Mouse (Mus musculus) A20 (cell line): ENCODE measurements around the gene Clspn.
A peak's percentile ranks its signal among the peaks of the same experiment; 100 is the strongest.

Source experiments
- DNase-seq: peaks from one replicate; pipeline ENCODE4 v3.0.0-alpha.2; 2011; ENCODE audit warnings: low read depth, low spot score

The Clspn gene

DNA sequence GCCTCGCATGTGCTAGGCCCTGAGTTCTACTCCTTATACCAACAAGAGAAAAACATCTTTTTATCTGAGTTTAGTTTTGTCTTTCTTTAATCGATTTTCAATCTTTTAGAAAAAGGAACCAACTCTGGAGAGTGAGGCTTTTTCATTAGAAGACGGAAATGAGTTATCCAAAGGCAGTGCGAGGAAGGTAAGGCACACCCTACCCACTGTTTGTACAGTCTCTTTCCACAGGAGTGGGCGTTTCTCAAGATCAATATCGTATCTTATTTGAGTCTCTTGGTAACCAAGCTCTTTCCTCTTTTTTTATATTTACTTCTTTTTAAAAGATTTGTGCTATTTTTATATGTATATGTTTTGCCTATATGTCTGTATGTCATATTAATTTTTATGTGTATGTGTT, 7.1 kb downstream of the Clspn start:
- DNase-seq: no peak

DNA sequence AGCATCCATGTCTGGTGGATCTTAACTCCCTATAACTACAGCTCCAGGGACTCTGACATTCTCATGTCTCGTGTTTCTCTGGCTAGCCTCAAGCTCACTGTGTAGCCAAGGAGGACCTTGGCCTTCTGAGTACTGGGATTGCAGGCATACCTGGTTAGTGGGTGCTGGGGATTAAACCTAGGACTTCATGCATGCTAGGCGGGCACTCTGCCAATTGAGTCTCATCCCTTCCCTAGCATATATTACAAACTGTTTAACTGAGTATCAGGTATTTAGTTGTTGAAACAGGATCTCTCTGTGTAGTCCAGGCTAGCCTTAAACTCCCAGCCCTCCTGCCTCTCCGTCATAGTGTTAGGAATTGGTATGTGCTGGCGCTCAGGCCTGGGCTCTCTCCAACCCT, 10.5 kb downstream of the Clspn start:
- DNase-seq: no peak

GRCm38 (mm10) chr4:126569783-126570182, 13.0 kb downstream of the Clspn start:
- no peak for DNase-seq

DNA sequence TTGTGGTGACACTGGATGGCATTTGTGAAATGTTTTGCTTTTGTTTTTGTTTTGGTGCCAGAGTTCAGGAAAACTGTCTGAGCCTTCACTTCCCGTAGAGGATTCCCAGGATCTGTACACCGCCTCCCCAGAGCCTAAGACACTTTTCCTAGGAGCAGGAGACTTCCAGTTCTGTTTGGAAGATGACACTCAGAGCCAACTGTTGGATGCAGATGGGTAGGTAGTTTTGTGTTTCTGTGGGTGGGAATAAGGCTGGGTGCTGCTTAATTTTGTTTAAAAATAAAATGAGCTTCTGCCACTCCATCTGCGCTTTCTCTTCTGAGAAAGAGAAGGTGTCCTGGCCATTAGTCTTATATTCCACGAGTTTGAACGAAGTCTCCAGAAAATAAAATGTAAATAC, 19.5 kb downstream of the Clspn start:
- DNase-seq: no peak

DNA sequence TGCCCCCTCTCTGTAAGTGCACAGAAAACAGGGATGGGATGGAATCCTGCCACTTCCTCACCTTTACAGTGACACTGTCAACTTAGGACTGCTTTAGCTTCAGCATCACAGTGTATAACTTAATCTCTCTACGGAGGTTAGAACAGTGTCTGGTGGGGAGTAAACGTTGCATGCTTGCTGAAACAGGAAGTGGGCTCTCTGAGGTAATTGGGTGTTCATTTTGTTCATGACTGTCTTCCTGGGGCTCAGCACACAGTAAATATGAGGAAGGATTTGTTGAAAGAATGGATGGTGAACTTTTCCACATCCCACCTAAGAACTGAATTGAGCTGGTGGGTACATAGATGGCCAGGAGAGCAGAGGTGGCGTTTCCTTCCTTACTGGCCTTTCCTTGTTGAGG, 21.2 kb downstream of the Clspn start:
- no peak for DNase-seq

DNA sequence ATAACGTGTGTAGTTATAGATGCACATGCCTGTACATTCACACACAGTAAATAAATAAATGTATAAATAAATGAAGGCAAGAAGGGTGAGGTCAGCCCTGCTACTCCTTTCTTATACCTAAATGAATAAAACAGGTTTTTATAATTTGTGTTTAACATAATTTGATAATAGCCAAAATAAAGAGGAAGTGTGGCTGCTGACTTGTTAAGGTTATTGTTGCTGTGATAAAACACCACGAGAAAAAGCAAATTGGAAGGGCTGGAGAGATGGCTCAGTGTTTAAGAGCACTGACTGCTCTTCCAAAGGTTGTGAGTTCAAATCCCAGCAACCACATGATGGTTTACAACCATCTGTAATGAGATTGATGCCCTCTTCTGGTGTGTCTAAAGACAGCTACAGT, 22.3 kb downstream of the Clspn start:
- DNase-seq: no peak

DNA sequence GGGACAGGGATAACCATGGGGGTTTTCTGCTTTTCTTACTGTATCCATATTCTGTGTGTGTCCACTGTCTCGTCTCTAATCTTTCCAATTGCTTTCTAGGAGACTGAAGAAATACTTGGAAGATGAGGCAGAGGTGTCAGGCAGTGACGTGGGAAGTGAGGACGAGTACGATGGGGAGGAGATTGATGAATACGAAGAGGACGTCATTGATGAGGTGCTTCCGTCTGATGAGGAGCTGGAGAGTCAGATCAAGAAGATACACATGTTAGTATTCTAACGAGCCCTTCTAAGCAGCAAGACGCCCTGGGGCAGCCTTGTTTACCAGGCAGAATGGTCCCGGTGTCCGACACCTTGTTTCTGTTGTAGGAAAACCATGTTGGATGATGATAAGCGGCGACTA, 29.0 kb downstream of the Clspn start:
- no peak for DNase-seq

DNA sequence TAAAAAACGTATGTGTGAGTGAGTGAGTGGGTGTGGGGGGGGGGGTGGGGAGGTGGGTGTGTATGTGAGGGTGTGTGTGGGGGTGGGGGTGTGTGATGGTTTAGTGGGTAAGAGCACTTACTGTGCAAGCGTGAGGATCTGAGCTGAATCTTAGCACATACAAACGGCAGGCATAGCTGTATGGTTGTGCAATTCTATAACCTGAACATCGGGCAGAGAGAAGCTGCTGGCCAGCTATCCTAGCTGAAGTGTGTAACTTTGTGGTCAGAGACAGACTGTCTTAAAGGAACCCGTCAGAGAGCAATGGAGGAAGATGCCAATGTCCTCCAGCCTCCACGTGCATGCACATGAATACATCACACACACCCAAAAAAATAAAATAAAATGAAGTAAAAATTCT, 35.3 kb downstream of the Clspn start:
- DNase-seq: no peak

GRCm38 (mm10) chr4:126599971-126600754, 43.4 kb downstream of the Clspn start:
- peak; percentile 68 for DNase-seq

GRCm38 (mm10) chr4:126601597-126602444, 45.1 kb downstream of the Clspn start:
- DNase-seq: no peak

DNA sequence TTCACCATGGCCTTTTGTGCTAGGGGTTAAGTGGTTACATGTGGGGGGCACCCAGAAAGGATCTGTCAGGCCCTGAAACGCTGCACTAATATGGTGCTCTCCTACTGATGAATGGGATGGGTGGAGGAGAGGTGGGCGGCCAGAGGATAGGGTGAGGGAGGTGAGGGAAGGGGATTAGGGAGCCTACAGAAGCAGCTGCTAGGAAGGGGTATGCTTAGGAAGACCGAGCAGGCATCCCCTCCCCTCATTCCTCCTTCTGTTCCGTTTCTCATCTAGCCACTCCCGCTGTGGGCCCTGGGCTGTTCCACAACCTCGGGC, 45.7 kb downstream of the Clspn start:
- no peak for DNase-seq

DNA sequence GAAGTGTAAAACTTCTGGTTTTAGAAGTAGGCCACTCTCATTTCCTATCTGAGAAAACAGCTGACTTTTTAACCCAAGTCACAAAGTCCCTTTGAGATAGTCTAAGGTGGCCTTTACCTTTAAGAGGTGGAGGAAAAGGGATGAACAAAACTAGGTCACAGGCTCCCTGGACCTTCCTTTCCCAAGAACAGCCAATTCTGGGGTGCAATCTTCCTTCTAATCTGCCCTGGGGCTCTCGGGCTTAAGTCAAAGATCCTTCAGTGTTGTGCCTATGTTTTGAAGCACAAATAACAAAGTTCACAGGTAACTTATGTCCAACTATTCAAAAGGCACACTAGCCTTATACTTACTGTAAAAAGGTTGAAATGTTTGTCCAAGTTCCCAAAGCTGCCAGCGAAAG, 47.4 kb downstream of the Clspn start:
- DNase-seq: no peak

DNA sequence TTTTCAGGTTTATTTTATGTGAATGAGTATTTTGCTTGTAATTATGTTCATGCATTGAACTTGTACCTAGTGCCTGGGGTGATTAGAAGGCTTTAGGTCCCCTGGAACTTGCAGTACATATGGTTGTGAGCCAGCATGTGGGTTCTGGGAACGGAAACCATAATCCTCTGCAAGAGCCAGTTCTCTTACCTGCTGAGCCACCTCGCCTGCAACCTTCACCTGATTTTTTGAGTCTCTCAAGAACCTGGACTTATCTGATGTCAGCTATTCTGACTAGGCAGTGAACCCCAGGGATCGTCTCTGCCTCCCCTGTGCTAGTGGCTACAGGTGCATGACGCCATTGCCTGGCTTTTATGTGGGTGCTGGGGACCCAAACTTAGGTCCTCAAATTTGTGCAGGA, 49.0 kb downstream of the Clspn start:
- DNase-seq: no peak

- no peak for DNase-seq
These were observed 53.0 kb downstream of the Clspn start, which contains the start of gene 5730409E04Rik for GRCm38 (mm10) chr4:126609606-126610181. Gene 5730409E04Rik, plus strand, starts transcription at chr4:126609818.

DNA sequence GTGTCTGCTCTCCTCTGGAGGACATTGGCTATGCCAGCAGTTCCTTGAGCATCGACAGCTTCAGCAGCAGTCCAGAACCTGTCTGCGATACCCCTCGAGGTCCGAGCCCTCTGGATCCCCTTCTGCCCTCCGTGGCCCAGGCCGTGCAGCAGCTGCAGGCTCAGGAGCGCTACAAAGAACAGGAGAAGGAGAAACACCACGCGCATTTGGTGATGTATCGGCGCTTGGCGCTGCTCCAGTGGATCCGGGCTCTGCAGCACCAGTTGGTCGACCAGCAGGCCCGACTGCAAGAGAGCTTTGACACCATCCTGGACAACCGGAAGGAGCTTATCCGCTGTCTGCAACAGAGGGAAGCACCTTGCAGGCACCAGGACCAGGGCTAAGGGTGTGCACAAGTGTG, 55.3 kb downstream of the Clspn start:
- no peak for DNase-seq

DNA sequence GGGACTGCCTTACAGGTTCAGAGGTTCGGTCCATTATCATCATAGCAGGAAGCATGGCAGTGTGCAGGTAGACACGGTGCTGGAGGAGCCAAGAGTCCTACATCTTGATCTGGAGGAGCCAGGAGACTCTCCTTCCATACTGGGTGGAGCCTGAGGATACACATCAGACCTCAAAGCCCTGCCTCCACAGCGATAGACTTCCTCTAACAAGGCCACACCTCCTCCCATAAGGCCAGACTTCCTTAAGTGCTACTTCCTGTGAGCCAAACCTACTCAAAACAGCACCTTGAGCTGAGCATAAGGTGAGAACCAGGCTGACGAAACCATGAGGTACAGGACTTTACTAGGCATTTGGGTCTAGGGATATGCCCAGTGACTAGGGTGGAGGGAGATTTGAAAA, 59.6 kb downstream of the Clspn start:
- peak; percentile 47 for DNase-seq

DNA sequence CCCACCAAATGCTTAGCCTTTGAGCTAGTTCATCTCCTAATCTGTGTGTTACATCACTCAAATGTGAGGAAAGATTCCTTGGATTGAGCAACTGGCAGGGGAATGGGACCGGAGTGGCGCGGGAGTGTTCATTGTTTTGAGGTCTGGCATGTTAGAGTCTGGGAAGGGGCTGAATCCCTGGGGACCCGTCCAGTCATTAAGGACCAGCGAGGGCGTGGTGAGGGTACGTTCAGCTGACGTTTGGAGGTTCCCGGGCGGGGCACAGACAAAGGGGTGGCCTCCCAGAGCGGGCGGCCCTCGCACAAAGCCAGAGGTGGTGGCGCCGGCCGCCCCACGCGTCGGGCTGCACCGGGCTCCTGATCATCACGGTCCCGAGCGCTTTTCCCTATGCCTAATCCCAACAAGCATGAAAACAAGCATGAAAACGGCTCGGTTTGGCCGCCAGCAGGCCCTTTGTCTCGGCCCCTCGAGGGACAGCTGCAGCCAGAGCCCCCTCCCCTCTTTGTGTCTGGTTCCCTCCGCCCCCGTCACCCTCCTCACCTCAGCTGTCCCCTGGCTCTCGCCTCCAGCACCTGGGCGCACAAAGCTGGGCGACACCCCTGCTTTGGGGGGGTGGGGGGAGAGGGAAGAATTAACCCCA, 63.1 kb downstream of the Clspn start:
- DNase-seq: no peak

- no peak for DNase-seq
These were observed 63.7 kb downstream of the Clspn start for GRCm38 (mm10) chr4:126620349-126620874.

DNA sequence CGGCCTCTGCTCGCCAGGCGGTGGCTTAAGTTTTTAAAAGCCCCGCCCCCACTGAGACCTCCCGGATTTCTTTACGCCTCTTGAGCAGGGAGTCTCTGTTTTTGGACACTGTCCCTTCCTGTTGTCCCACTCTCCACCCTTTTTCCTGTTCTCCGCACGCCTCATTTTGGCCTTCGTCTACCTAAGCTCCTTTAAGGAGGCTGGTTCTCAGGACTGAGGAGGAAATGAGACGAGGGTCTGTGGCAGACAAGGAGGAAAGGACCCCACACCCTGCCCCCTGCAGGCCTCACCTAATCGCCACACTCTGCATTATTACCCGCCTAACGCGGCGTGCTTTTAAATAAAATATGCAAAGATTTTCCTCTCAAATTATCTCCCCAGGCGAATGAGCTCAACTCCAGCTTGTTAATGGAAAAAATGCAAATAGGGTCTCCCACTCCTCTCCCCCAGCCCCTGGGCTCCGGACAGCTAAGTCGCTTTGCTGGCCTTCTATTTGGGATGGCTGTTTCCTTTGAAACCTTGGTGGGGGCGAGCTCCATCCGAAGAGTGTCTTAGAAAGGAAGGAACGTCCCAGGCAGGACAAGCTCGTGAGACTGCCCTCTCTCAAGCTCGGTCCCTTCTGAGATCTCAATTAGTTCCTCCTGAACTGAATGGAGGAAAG, 70.4 kb downstream of the Clspn start:
- no peak for DNase-seq

- DNase-seq: peak; percentile 21
These were observed 75.2 kb downstream of the Clspn start for GRCm38 (mm10) chr4:126631922-126632321.

DNA sequence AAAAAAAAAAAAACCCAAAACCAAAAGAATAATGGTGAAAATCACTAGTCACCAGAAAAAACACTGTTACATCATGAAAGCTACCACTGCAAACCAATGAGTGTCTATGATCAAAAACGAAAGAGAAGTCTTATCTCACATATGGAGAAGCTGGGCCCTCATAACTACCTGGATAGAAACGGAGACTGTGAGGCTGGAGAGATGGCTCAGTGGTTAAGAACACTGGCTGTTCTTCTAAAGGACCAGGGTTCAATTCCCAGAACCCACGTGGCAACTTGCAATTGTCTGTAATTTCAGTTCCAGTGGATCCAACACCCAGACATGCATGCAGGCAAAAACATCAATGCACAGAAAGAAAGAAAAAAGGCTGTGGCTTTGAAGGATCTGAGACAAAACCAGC, 75.9 kb downstream of the Clspn start:
- DNase-seq: no peak
